Mouse (Mus musculus) heart, embryonic 14.5 days (tissue): ENCODE measurements at regions not wholly inside any gene's neighbourhood (a gene's known extent, or its start where the extent isn't known, plus 50 kb on each side); places are given as distances from the start of the nearest gene placed in this dataset.

Source experiments
- ATAC-seq: fragments of 200-750 bp; cut with Nextera tagmentation; 2 replicates; pipeline ENCODE4 v1.8.0; 2017; ENCODE audit warnings: low read depth, moderate TSS enrichment; ENCODE audit not compliant: insufficient number of reproducible peaks, insufficient read depth, low FRiP score
- H3K27ac ChIP-seq, 2 experiments: fragments of 200-500 bp in 1 of 2; fragments of 300-500 bp in 1 of 2; sonication (generic) in 1 of 2; replicated peaks in 1 of 2; 2 replicates each; pipeline ENCODE4 v1.5.1; 2012 to 2014; ENCODE audit warnings: low read depth in 2 of 2, low read length in 2 of 2, control low read depth in 1 of 2, mild to moderate bottlenecking in 1 of 2, mixed read lengths in 1 of 2; ENCODE audit not compliant: control insufficient read depth in 1 of 2, insufficient read depth in 1 of 2
- H3K27me3 ChIP-seq: fragments of 300-500 bp; sonication (generic); 2 replicates; pipeline ENCODE4 v1.6.1; 2014; ENCODE audit warnings: mild to moderate bottlenecking, low read length, control low read depth; ENCODE audit not compliant: control insufficient read depth, insufficient read depth
- H3K36me3 ChIP-seq: fragments of 300-500 bp; sonication (generic); 2 replicates; pipeline ENCODE4 v1.6.1; 2014; ENCODE audit warnings: mild to moderate bottlenecking, control low read depth, low read length, mixed read lengths; ENCODE audit not compliant: control insufficient read depth, insufficient read depth
- H3K4me1 ChIP-seq, 2 experiments: fragments of 200-500 bp in 1 of 2; fragments of 300-500 bp in 1 of 2; sonication (generic) in 1 of 2; 2 replicates each; pipeline ENCODE4 v1.6.1; 2012 to 2014; ENCODE audit warnings: low read length in 2 of 2, control low read depth in 1 of 2, mixed read lengths in 1 of 2; ENCODE audit not compliant: control insufficient read depth in 2 of 2, insufficient read depth in 2 of 2
- H3K4me2 ChIP-seq: fragments of 300-500 bp; sonication (generic); 2 replicates; pipeline ENCODE4 v1.6.1; 2014; ENCODE audit warnings: mild to moderate bottlenecking, low read length
- H3K4me3 ChIP-seq, 2 experiments: fragments of 200-500 bp in 1 of 2; fragments of 300-500 bp in 1 of 2; sonication (generic) in 1 of 2; 2 replicates each; pipeline ENCODE4 v1.5.1; 2012 to 2014; ENCODE audit warnings: low read length in 2 of 2, mild to moderate bottlenecking in 2 of 2, control low read depth in 1 of 2, low read depth in 1 of 2, moderate library complexity in 1 of 2; ENCODE audit not compliant: control insufficient read depth in 1 of 2, insufficient read depth in 1 of 2
- H3K9ac ChIP-seq: fragments of 300-500 bp; sonication (generic); 2 replicates; pipeline ENCODE4 v1.6.1; 2014; ENCODE audit warnings: mild to moderate bottlenecking, low read length
- H3K9me3 ChIP-seq: fragments of 300-500 bp; sonication (generic); 2 replicates; pipeline ENCODE4 v1.6.1; 2016; ENCODE audit warnings: low read length, control low read depth; ENCODE audit not compliant: control insufficient read depth
- WGBS: fragments of 180-500 bp; shearing (Covaris S2); extraction: QIAGEN DNeasy Blood & Tissue Kit; methylation state at CpG from one replicate; pipeline ENCODE4 v1.1.7; 2014; 5-methylcytosine and 5-hydroxymethylcytosine counted together

GRCm38 (mm10) chr1:67504140-67504539, 381.3 kb downstream of the Cps1 start:
- no peaks in the 10 kb centered on the region for H3K27me3 ChIP-seq
- H3K36me3 ChIP-seq, result no peaks in the 10 kb centered on the region
- no peak for ATAC-seq
- H3K4me2 ChIP-seq, result no peak overlapping the region
- 82% methylated on average over 3 of the region's 3 CpGs for WGBS
- no peak overlapping the region for H3K4me3 ChIP-seq
- no peak overlapping the region for H3K9ac ChIP-seq
- no peaks in the 10 kb centered on the region for H3K9me3 ChIP-seq
- no peaks in the 10 kb centered on the region for H3K4me1 ChIP-seq
- H3K27ac ChIP-seq, result no peak overlapping the region

- Histone ChIP-seq H3K9ac (no peak overlapping the region), H3K36me3 (no peaks in the 10 kb centered on the region), H3K27me3 (no peaks in the 10 kb centered on the region), H3K4me1 (no peaks in the 10 kb centered on the region), H3K4me3 (no peak overlapping the region), H3K27ac (no peak overlapping the region), H3K9me3 (no peaks in the 10 kb centered on the region), H3K4me2 (no peak overlapping the region)
- ATAC-seq, result no peak
- 76% methylated on average over 2 of the region's 2 CpGs for WGBS
Observed at GRCm38 (mm10) chr1:67505746-67506145, 382.9 kb downstream of the Cps1 start.

- Histone ChIP-seq H3K27ac (no peak overlapping the region), H3K4me1 (no peaks in the 10 kb centered on the region), H3K9ac (no peak overlapping the region), H3K4me3 (no peak overlapping the region), H3K27me3 (no peaks in the 10 kb centered on the region), H3K9me3 (no peaks in the 10 kb centered on the region), H3K36me3 (no peaks in the 10 kb centered on the region), H3K4me2 (no peak overlapping the region)
- WGBS, result 77% methylated on average over 3 of the region's 3 CpGs
- no peak for ATAC-seq
Observed at GRCm38 (mm10) chr1:67518295-67518694, 395.5 kb downstream of the Cps1 start.

- Histone ChIP-seq H3K9me3 (no peaks in the 10 kb centered on the region), H3K27ac (no peak overlapping the region), H3K36me3 (no peaks in the 10 kb centered on the region), H3K4me3 (no peak overlapping the region), H3K4me1 (no peaks in the 10 kb centered on the region), H3K9ac (no peak overlapping the region), H3K27me3 (no peaks in the 10 kb centered on the region), H3K4me2 (no peak overlapping the region)
- ATAC-seq, result no peak
Observed at GRCm38 (mm10) chr1:67558728-67559127, 435.9 kb downstream of the Cps1 start.

- Histone ChIP-seq H3K9me3 (no peaks in the 10 kb centered on the region), H3K27ac (no peak overlapping the region), H3K4me2 (no peak overlapping the region), H3K27me3 (no peaks in the 10 kb centered on the region), H3K4me3 (no peak overlapping the region), H3K36me3 (no peaks in the 10 kb centered on the region), H3K4me1 (no peaks in the 10 kb centered on the region), H3K9ac (no peak overlapping the region)
- WGBS, result 71% methylated on average over 1 of the region's 1 CpGs
- no peak for ATAC-seq
Observed at GRCm38 (mm10) chr1:67559179-67559578, 436.4 kb downstream of the Cps1 start.

GRCm38 (mm10) chr1:67571616-67572015, 448.8 kb downstream of the Cps1 start:
- Histone ChIP-seq H3K4me3 (no peak overlapping the region), H3K27ac (no peak overlapping the region), H3K27me3 (no peaks in the 10 kb centered on the region), H3K4me1 (no peaks in the 10 kb centered on the region), H3K4me2 (no peak overlapping the region), H3K9ac (no peak overlapping the region), H3K36me3 (no peaks in the 10 kb centered on the region), H3K9me3 (no peaks in the 10 kb centered on the region)
- ATAC-seq, result no peak
- 82% methylated on average over 1 of the region's 1 CpGs for WGBS

GRCm38 (mm10) chr1:67579732-67580131, 456.9 kb downstream of the Cps1 start:
- Histone ChIP-seq H3K4me2 (no peak overlapping the region), H3K4me1 (no peaks in the 10 kb centered on the region), H3K4me3 (no peak overlapping the region), H3K27ac (no peak overlapping the region), H3K36me3 (no peaks in the 10 kb centered on the region), H3K9me3 (no peaks in the 10 kb centered on the region), H3K27me3 (no peaks in the 10 kb centered on the region), H3K9ac (no peak overlapping the region)
- 78% methylated on average over 2 of the region's 2 CpGs for WGBS
- no peak for ATAC-seq
